Mouse (Mus musculus): Measurements from ENCODE around the gene Cdkl5.

DNA sequence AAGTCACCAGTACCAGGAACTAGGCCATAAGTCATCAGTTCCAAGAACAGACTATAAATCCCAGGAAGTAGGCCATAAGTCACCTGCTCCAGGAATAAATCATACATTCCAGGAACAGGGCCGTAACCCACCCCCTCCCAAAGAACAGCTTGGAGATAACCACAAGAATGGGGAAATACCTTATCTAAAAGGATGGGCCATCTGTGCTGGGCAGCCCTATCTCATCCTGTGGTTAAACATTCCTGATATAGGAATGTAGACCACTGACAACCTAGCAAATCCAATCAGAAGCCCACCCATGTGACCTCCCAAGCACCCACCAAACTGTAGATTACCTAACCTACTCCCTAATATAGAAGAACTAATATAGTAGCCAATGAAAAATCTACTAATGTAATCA, 249.1 kb downstream of the Cdkl5 start:
- no peak for TF ChIP-seq POLR2A (IDR thresholded peaks at IDR 0.05; ENCODE audit: low read depth, low read length)
- TF ChIP-seq CTCF (IDR thresholded peaks at IDR 0.05; ENCODE audit: borderline replicate concordance, insufficient read depth, low read length): no peak

All from embryonic fibroblast, embryonic 13.5 days (primary cell).